In the genomic region with DNA sequence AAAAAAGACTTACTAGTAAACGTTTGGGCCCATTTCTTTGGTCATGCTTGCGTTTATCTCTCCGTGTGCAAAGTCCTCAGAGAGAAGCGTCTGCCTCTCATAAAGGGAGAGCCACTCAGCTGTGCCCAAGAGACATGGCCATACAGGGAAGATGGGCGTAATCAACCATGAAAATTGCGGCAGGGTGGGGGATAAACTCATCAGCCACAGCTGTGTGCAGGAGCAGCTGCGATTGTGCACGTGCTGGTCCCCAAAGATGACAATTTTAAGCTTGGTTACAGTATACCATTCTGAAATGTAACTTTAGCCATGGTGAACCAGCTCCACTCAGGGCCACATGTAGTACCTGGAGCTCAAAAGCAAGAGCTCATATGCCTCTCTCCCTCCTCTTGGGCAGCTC, we compare ENCODE assay signal across 22 mouse cellular contexts.
DNase-seq lines count a peak whose midpoint lies in the region; ATAC-seq lines count a peak whose summit lies in the region.
"Had no signal": no experiment of that assay in that cellular context is flagged by ENCODE, and none has a peak within 500 bp of the region (broad histone marks: within the 10 kb centered on the region; RNA-seq: fewer than 3 reads in every experiment).

No protein-coding gene starts in this region.

- ATAC-seq in frontal cortex, adult (ENCODE audit: low TSS enrichment): peak; percentile 27; the same call in 1 of the 2 replicates
- peak; percentile 73; the same call in 1 of the 2 replicates for ATAC-seq in hindbrain, embryonic 16.5 days
- no peak for ATAC-seq in erythroid progenitor cell, adult 5-6 weeks (replicated peaks; ENCODE audit: low FRiP score, poor library complexity, severe bottlenecking)
- ATAC-seq: activated CD4-positive, CD25-positive, alpha-beta regulatory T cell, adult 4 months; intestine, postnatal 0 days had no signal

- H3K36me3 ChIP-seq in hindbrain, embryonic 16.5 days (ENCODE audit: control insufficient read depth, insufficient read depth, low read length): no peaks in the 10 kb centered on the region
- H3K36me3 ChIP-seq: limb, embryonic 15.5 days; liver, embryonic 15.5 days; lung, embryonic 15.5 days had no signal

- 50% methylated on average over 8 of the region's 8 CpGs for WGBS in hindbrain, embryonic 16.5 days

- no peak overlapping the region for H3K27ac ChIP-seq in hindbrain, embryonic 16.5 days (ENCODE audit: low read depth, low read length)
- H3K27ac ChIP-seq: left cerebral cortex, adult 2 months; limb, embryonic 15.5 days; liver, embryonic 15.5 days; lung, embryonic 15.5 days had no signal

- no peaks in the 10 kb centered on the region for H3K4me1 ChIP-seq in hindbrain, embryonic 16.5 days (ENCODE audit: control insufficient read depth, insufficient read depth, low read depth, low read length)
- H3K4me1 ChIP-seq: limb, embryonic 15.5 days; liver, embryonic 15.5 days had no signal

- no peak overlapping the region for H3K4me2 ChIP-seq in hindbrain, embryonic 16.5 days (ENCODE audit: low read length)
- H3K4me2 ChIP-seq: heart, embryonic 11.5 days; limb, embryonic 15.5 days; liver, embryonic 15.5 days; lung, embryonic 15.5 days had no signal

- no peak for DNase-seq in frontal cortex, postnatal 14 days (ENCODE audit: low spot score in 2 of 2)
- DNase-seq in A20 (ENCODE audit: low read depth, low spot score): peak; percentile 77
- DNase-seq in brain, adult 2 months (ENCODE audit: low read depth, low spot score): peak; percentile 19
- no peak for DNase-seq in heart, postnatal 10 days
- no peak for DNase-seq in heart, adult 11 months
- DNase-seq: adrenal gland, adult 8-10 months; B cell, adult 2 months; cerebellum, adult 8-10 months; gastrocnemius, postnatal 10 days; lung, postnatal 36 days; thymus, adult 18-20 months; thymus, postnatal 4 days had no signal

- H3K27me3 ChIP-seq in hindbrain, embryonic 16.5 days (replicated peaks; ENCODE audit: control insufficient read depth, insufficient read depth, low read length): no peaks in the 10 kb centered on the region
- H3K27me3 ChIP-seq: limb, embryonic 15.5 days; liver, embryonic 15.5 days; lung, embryonic 15.5 days had no signal

- intact Hi-C loops in heart, postnatal 10 days (cut with DNase I): no loop called here

- H3K9me3 ChIP-seq in hindbrain, embryonic 16.5 days (ENCODE audit: control insufficient read depth, low read length): no peaks in the 10 kb centered on the region
- H3K9me3 ChIP-seq: limb, embryonic 15.5 days; liver, embryonic 15.5 days; lung, embryonic 15.5 days had no signal

- H3K4me3 ChIP-seq in hindbrain, embryonic 16.5 days (ENCODE audit: low read length): no peak overlapping the region
- H3K4me3 ChIP-seq: left cerebral cortex, adult 2 months; limb, embryonic 15.5 days; liver, embryonic 15.5 days; lung, embryonic 15.5 days had no signal

- no peak overlapping the region for H3K9ac ChIP-seq in hindbrain, embryonic 16.5 days (ENCODE audit: low read depth, low read length)
- H3K9ac ChIP-seq: limb, embryonic 15.5 days; liver, embryonic 15.5 days; lung, embryonic 15.5 days had no signal

Comparison
In these comparisons a context has a peak if more than half of its experiments do, and no peak if none do; other contexts are left out.
1. DNase-seq: peak in A20 (single experiment) and brain, adult 2 months (single experiment); none in frontal cortex, postnatal 14 days (0 of 2), heart, postnatal 10 days (0 of 2) and heart, adult 11 months (single experiment).